9 mouse cellular contexts compared by ENCODE assay signal in the genomic region with DNA sequence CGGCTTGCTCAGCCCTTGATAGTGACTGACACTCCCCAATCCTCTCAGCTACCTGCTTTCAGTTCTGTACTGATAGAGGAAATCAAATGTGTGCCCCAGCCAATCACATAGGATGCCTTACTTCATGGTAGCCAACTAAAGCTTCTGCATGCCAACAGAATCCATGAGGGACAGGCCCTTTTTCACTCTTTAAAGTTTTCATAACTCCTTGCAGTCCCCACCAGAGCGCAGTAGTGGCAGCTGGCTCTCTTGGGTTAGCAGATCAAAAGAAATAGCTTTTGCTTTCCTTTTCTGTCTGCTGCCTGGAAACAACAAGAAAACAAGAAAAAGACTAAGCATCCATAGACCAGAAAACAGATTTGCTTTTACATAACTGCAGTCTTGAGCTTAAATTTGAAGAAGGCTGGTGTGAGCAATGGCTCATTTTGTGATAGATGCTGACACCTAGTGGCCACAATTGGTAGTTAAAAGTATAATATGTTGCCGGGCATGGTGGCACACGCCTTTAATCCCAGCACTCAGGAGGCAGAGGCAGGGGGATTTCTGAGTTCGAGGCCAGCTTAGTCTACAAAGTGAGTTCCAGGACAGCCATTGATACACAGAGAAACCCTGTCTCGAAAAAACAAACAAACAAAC. TPM values are rescaled to one million over a fixed set of nuclear protein-coding genes. Genes with fewer than 3 reads are reported as not detected.
DNase-seq lines count a peak whose midpoint lies in the region; ATAC-seq and TF ChIP-seq lines count a peak whose summit lies in the region.
"Had no signal": no experiment of that assay in that cellular context is flagged by ENCODE, and none has a peak within 500 bp of the region (broad histone marks: within the 10 kb centered on the region; RNA-seq: fewer than 3 reads in every experiment).

No protein-coding gene starts in this region.

- no peaks in the 10 kb centered on the region for H3K4me1 ChIP-seq in heart, embryonic 11.5 days (ENCODE audit: control insufficient read depth, insufficient read depth, low read length)
- no peaks in the 10 kb centered on the region for H3K4me1 ChIP-seq in midbrain, postnatal 0 days (ENCODE audit: insufficient read depth, low read length)
- H3K4me1 ChIP-seq: liver, embryonic 15.5 days had no signal

- no peaks in the 10 kb centered on the region for H3K9me3 ChIP-seq in heart, embryonic 11.5 days (replicated peaks; ENCODE audit: control insufficient read depth, low read length)
- no peaks in the 10 kb centered on the region for H3K9me3 ChIP-seq in midbrain, postnatal 0 days (ENCODE audit: low read length)
- H3K9me3 ChIP-seq: liver, embryonic 15.5 days had no signal

- no peak overlapping the region for H3K4me2 ChIP-seq in heart, embryonic 11.5 days
- no peak overlapping the region for H3K4me2 ChIP-seq in midbrain, postnatal 0 days (ENCODE audit: low read depth, low read length, poor library complexity, severe bottlenecking)
- H3K4me2 ChIP-seq: liver, embryonic 15.5 days had no signal

- TF ChIP-seq CTCF in midbrain, postnatal 0 days (IDR thresholded peaks at IDR 0.05), result peak; percentile 87

- WGBS in heart, embryonic 11.5 days (ENCODE audit: insufficient replicate concordance), result 40% methylated on average over 6 of the region's 6 CpGs
- 43% methylated on average over 6 of the region's 6 CpGs for WGBS in midbrain, postnatal 0 days

- H3K4me3 ChIP-seq in heart, embryonic 11.5 days (ENCODE audit: low read depth, low read length), result no peak overlapping the region
- no peak overlapping the region for H3K4me3 ChIP-seq in midbrain, postnatal 0 days (ENCODE audit: low read depth, low read length)
- H3K4me3 ChIP-seq: liver, embryonic 15.5 days had no signal

- peak; percentile 78 for DNase-seq in heart, adult 11 months
- DNase-seq in cerebellum, adult 18-20 months, result peak; percentile 39 to 52
- peak; percentile 50 for DNase-seq in heart, adult 8-10 months (ENCODE audit: low spot score)
- DNase-seq in layer of hippocampus, postnatal 10 days (ENCODE audit: low spot score in 2 of 2), result peak; percentile 31 to 42
- DNase-seq in midbrain, postnatal 0 days (ENCODE audit: low spot score), result peak; percentile 79

- H3K9ac ChIP-seq in heart, embryonic 11.5 days (ENCODE audit: low read depth, low read length), result no peak overlapping the region
- no peak overlapping the region for H3K9ac ChIP-seq in midbrain, postnatal 0 days (replicated peaks; ENCODE audit: low read length, poor library complexity, severe bottlenecking)
- H3K9ac ChIP-seq: liver, embryonic 15.5 days had no signal

- H3K27ac ChIP-seq in heart, embryonic 11.5 days (ENCODE audit: low read depth, low read length), result no peak overlapping the region
- H3K27ac ChIP-seq in midbrain, postnatal 0 days (ENCODE audit: low read depth, low read length), result no peak overlapping the region
- H3K27ac ChIP-seq: liver, embryonic 15.5 days had no signal

- H3K27me3 ChIP-seq in heart, embryonic 11.5 days (ENCODE audit: control insufficient read depth, insufficient read depth, low read length), result no peaks in the 10 kb centered on the region
- H3K27me3 ChIP-seq in midbrain, postnatal 0 days (ENCODE audit: insufficient read depth, low read length), result no peaks in the 10 kb centered on the region
- H3K27me3 ChIP-seq: liver, embryonic 15.5 days had no signal

- H3K36me3 ChIP-seq in heart, embryonic 11.5 days (ENCODE audit: control insufficient read depth, insufficient read depth, low read length), result no peaks in the 10 kb centered on the region
- no peaks in the 10 kb centered on the region for H3K36me3 ChIP-seq in midbrain, postnatal 0 days (ENCODE audit: insufficient read depth, low read length)
- H3K36me3 ChIP-seq: liver, embryonic 15.5 days had no signal

- no peak for ATAC-seq in heart, embryonic 11.5 days (replicated peaks; ENCODE audit: insufficient number of reproducible peaks, low FRiP score, low TSS enrichment)
- ATAC-seq in CD4-positive, CD25-positive, alpha-beta regulatory T cell, adult 4 months, result peak; percentile 81
- ATAC-seq in midbrain, postnatal 0 days (ENCODE audit: low FRiP score), result peak; percentile 78
- ATAC-seq in monocyte, adult 5-6 weeks (replicated peaks; ENCODE audit: insufficient number of reproducible peaks, low FRiP score, low TSS enrichment, poor library complexity, severe bottlenecking), result no peak

RNA-seq across cellular contexts. Expression of a gene that starts 43.2 kb away (rescaled TPM):
- 2.8 and 3.3 TPM in 2 replicates for polyA plus RNA-seq in heart, embryonic 11.5 days (2014; fragmentation: Nextera tagmentation; extraction: Ambion mirVana)
- 1 to 10 TPM; 4.7 to 6.2 TPM for polyA plus RNA-seq in CD4-positive, CD25-positive, alpha-beta regulatory T cell, adult 4 months (2017; shearing (Covaris generic))
- 1 to 10 TPM; 2.1 to 3.0 (median 2.4) TPM for total RNA-seq in heart, adult 8-10 months (2022)
- total RNA-seq in layer of hippocampus, postnatal 10 days (2021), result 1 to 10 TPM; 3.3 to 3.7 TPM
- total RNA-seq in midbrain, postnatal 0 days (2014; rRNA removed), result 2.5 and 3.4 TPM in 2 replicates
- polyA plus RNA-seq in midbrain, postnatal 0 days (2015; fragmentation: Nextera tagmentation; extraction: Ambion mirVana), result 0.93 and 1.4 TPM in 2 replicates
- total RNA-seq in monocyte, adult 5-6 weeks (2017), result 2.3 to 3.0 TPM (median 2.8 TPM) in 3 replicates

Comparison
In these comparisons a context has a peak if more than half of its experiments do, and no peak if none do; other contexts are left out.
1. ATAC-seq: peak in CD4-positive, CD25-positive, alpha-beta regulatory T cell, adult 4 months (single experiment) and midbrain, postnatal 0 days (single experiment); none in heart, embryonic 11.5 days (single experiment) and monocyte, adult 5-6 weeks (single experiment).
2. Peak in every context shown above with its lines, with median percentiles within 50 percentile points of each other: DNase-seq.